ENCODE assay signal across 38 mouse cellular contexts in genomic region chr4:141738015-141738414, GRCm38 (mm10). TPM values are rescaled to one million over a fixed set of nuclear protein-coding genes. Genes with fewer than 3 reads are reported as not detected.
"Had no signal": no experiment of that assay in that cellular context is flagged by ENCODE, and none has a peak within 500 bp of the region (broad histone marks: within the 10 kb centered on the region; RNA-seq: fewer than 3 reads in every experiment).

No protein-coding gene starts in this region.

- H3K4me3 ChIP-seq: left cerebral cortex, adult 2 months; limb, embryonic 10.5 days; limb, embryonic 12.5 days; limb, embryonic 13.5 days; limb, embryonic 15.5 days; liver, embryonic 12.5 days; liver, embryonic 13.5 days; liver, embryonic 15.5 days; lung, embryonic 15.5 days; megakaryocyte, embryonic 14.5 days; midbrain, embryonic 10.5 days; midbrain, embryonic 12.5 days; midbrain, embryonic 13.5 days; midbrain, embryonic 15.5 days had no signal

- H3K4me2 ChIP-seq: limb, embryonic 12.5 days; limb, embryonic 13.5 days; limb, embryonic 15.5 days; liver, embryonic 11.5 days; liver, embryonic 12.5 days; liver, embryonic 13.5 days; liver, embryonic 15.5 days; lung, embryonic 14.5 days; lung, embryonic 15.5 days; midbrain, embryonic 11.5 days; midbrain, embryonic 12.5 days; midbrain, embryonic 13.5 days; midbrain, embryonic 15.5 days had no signal

- H3K27me3 ChIP-seq: limb, embryonic 12.5 days; limb, embryonic 13.5 days; limb, embryonic 15.5 days; liver, embryonic 12.5 days; liver, embryonic 13.5 days; liver, embryonic 15.5 days; lung, embryonic 15.5 days; midbrain, embryonic 12.5 days; midbrain, embryonic 13.5 days; midbrain, embryonic 15.5 days had no signal

- H3K27ac ChIP-seq: left cerebral cortex, adult 2 months; limb, embryonic 10.5 days; limb, embryonic 12.5 days; limb, embryonic 13.5 days; limb, embryonic 15.5 days; liver, embryonic 12.5 days; liver, embryonic 13.5 days; liver, embryonic 14.5 days; liver, embryonic 15.5 days; lung, embryonic 15.5 days; macrophage; midbrain, embryonic 10.5 days; midbrain, embryonic 12.5 days; midbrain, embryonic 13.5 days; midbrain, embryonic 15.5 days had no signal

- H3K36me3 ChIP-seq: limb, embryonic 10.5 days; limb, embryonic 12.5 days; limb, embryonic 13.5 days; limb, embryonic 15.5 days; liver, embryonic 12.5 days; liver, embryonic 13.5 days; liver, embryonic 15.5 days; lung, embryonic 15.5 days; midbrain, embryonic 10.5 days; midbrain, embryonic 12.5 days; midbrain, embryonic 13.5 days; midbrain, embryonic 15.5 days had no signal

- DNase-seq: left cerebral cortex, postnatal 4 days; liver; liver, embryonic 13.5 days; liver, postnatal 0 days; lung, adult 18-20 months; lung, adult 2 months; lung, embryonic 14.5 days; lung, postnatal 10 days; lung, postnatal 14 days; lung, postnatal 36 days; lung, postnatal 4 days; midbrain, embryonic 14.5 days had no signal

RNA-seq across cellular contexts. Expression of gene Agmat, which starts 8.5 kb away (rescaled TPM):
- total RNA-seq: left cerebral cortex, postnatal 4 days; megakaryocyte progenitor cell, adult 5-6 weeks; megakaryocyte, adult 5-6 weeks; midbrain, postnatal 0 days; monocyte, adult 5-6 weeks had no signal
- polyA plus RNA-seq: limb, embryonic 10.5 days; limb, embryonic 12.5 days; limb, embryonic 15.5 days; lung, embryonic 14.5 days; macrophage; midbrain, embryonic 10.5 days; midbrain, embryonic 11.5 days; midbrain, embryonic 12.5 days; midbrain, embryonic 13.5 days; midbrain, embryonic 14.5 days; midbrain, embryonic 15.5 days; midbrain, embryonic 16.5 days; midbrain, postnatal 0 days had no signal

RNA-seq across cellular contexts. Expression of gene Rsc1a1, which starts 52.6 kb away (rescaled TPM):
- total RNA-seq: left cerebral cortex, postnatal 14 days; monocyte, adult 5-6 weeks had no signal
- polyA plus RNA-seq: limb, embryonic 12.5 days; liver, embryonic 11.5 days; liver, embryonic 16.5 days; liver, postnatal 0 days; lung, embryonic 15.5 days; lung, embryonic 16.5 days; lung, postnatal 0 days; macrophage; midbrain, embryonic 12.5 days; midbrain, embryonic 13.5 days; midbrain, embryonic 14.5 days; midbrain, postnatal 0 days had no signal
